Mouse (Mus musculus): Measurements from ENCODE around the gene Slc35g3.

Slc35g3 gene

DNA sequence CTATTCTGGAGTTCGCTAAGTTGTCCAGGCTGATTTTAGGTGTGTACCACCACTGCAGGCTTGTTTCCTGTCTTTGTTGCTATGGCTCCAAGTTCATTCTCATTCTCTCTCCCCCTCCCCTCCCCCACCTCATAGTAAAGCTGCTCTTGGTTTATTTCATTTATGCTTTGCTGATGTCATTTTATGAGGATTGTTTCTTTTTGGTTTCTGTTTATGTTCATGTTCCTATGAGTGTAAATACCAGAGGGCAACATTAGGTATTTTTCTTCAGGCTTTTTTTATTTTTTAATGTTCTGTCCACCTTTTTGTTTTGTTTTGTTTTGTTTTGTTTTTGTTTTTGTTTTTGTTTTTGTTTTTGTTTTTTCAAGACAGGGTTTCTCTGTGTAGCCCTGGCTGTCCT is at the start of gene Slc35g3:
Slc35g3 (minus strand) TSS at position 101 of the 400 bp plus-strand sequence.
- no peak for DNase-seq

DNA sequence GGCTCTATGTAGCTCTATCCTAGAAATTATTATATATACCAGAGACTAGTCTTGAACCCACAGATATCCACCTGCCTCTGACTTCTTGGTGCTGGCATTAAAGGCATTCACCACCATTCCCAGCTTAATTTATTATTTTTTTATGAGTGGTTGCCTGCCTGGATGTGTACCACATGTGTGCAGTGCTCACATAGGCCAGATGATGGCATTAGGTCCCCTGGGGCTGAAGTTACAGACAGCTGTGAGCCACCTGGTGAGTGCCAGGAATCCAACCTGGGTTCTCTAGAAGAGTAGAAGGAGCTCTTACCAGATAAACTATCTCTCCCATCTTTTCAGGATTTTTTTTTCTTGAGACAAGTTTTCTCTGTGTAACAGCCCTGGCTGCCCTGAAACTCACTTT is 48.5 kb upstream of the Slc35g3 start:
- no peak for DNase-seq

DNA sequence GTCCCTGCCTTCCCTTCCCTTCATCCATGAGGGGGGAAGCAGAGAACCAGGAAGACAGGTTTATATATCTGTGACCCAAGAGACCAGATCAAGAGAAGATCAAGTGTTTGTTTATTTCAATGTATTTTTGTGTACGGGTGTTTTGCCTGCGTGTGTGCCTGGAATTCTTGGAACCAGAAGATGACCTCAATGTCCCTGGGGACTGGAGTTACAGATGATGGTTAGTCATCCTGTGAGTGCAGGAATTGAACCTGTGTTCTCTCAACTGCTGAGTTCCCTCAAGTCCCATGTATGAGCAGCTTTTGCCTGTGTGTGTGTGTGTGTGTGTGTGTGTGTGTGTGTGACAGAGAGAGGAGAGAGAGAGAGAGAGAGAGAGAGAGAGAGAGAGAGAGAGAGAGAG is 45.9 kb upstream of the Slc35g3 start:
- no peak for DNase-seq

DNA sequence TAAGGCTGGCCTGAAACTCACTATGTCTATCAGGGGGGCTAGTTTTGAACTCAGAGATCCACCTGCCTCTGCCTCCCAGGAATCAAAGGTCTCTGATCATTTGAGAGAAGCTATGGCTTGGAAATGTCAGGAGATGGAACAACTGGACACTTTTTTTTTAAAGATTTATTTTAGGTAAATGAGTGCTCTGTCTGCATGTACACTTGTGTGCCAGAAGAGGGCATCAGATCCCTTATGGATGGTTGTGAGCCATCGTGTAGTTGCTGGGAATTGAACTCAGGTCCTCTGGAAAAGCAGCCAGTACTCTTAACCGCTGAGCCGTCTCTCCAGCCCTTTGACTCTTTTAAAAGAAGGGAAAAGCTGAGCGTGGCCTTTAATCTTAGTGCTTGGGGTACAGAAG is 44.6 kb upstream of the Slc35g3 start:
- no peak for DNase-seq

DNA sequence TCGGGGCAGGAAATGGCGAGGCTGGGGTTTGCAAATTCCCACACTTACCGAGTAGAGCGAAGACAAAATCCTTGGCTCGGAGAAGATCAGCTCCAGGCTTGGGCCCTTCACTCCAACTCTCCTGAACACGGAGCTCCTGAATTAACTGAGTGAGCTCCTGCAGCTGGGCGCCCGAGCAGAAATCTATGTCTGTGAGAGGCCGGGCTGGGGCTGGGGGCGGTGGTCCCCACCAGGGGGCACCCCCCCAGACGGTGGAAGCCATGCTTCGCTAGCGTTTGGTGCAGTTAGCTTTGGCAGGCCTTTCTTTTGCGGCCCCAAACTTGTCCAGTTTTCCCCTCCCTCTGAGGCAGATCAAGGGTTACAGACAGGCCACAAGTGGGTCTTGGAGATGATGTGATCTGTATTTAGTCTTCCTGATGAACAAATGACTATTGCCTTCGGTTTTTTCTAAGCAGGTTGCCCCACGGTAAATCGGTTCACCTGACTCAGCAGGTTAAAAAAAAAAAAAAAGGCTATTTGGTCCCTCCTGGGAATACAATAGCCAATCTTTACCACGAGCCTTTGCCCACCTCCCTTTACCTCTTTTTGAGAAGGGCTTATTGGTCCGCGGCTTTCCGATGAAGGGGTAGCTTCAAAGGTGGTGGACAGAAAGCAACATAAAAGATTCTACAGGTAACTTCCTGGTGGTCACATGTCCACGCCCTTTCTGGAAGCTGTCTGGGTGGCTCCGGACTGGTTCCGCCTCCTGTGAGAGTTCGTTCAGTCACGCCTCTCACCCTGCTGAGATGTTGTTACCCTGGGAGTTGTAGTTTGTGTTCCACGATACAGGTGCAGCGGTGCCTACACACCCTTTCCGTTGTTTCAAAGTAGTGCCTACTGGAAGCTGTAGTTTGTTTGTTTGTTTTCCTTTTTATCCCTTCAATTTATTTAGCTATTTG is 43.5 kb upstream of the Slc35g3 start, which contains the start of gene Tmem102:
Tmem102 (minus strand) TSS at position 653 of the 938 bp plus-strand sequence.
- DNase-seq = peak; percentile 87

DNA sequence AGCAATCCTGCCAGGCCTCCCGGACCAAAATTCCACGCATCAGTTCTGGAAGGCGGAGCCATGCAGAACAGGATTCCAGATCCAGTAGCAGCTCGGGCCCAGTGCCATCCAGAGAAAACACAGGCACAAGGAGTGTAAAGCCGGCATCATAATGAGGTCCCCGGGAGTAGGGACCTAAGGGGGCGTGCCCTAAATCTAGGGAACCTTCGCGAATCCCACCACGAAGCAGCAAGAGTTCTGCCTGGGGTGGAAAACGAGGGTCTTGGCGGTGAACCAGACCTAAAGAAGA is 42.8 kb upstream of the Slc35g3 start:
- peak; percentile 53 for DNase-seq

DNA sequence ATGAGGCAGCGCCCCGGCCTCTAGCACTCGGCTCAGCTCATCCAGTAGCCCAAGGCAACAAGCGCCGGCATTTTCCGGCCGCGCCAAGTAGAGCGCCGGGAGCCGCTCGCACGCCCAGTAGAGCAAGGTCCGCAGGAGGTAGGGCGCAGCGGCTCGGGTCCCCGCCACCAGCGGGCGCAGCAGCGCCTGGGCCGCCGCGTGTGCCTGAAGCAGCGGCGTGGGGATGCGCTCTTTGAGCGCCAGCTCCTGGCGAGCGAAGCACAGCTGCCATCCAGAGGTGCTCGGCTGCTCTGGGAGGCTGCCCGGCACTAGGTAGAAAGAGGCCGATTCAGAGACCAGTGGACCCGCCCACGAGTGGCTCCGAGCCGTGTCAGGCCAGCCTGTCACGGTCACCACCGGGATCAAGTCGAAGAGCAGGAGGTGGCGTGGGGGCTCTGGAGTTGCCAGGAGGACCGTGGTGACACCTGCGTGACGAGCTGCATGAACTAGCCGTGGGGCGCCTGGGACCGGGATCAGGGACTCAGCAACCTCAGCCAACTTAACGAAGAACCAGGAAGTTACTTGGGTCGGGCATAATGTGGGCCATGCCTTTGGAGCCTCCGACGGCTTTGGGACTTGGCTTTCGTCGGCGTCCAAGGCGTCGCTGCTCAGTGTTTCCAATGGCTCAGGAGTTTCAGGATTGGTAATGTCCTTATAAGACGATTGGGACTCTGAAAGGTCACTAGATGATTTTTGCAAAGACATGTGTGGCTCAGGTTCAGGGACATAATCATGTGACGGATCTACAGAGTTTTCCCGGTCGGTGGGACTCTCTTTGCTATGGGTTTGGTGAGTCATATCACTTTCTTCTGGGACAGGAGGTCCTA is 42.3 kb upstream of the Slc35g3 start:
- peak; percentile 84 for DNase-seq

DNA sequence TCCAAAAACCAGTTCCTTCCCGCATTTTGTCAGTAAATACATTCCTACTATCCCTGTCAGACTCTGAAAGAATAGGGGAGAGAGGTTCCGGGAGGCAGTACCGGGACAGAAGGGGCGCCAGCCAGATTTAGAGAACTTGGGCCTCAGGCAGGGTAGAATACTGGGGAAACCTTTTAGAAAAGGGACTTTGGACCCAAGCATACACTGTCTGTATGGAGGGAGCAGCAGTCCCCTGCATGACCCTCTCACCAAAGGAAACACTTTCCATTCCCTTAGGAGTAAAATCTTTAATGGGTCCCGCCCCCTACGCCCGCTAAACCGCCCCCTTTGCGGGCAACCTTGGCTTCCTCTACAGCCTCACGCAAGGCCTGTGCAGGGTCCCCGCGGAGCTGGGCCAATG is 41.6 kb upstream of the Slc35g3 start:
- no peak for DNase-seq

DNA sequence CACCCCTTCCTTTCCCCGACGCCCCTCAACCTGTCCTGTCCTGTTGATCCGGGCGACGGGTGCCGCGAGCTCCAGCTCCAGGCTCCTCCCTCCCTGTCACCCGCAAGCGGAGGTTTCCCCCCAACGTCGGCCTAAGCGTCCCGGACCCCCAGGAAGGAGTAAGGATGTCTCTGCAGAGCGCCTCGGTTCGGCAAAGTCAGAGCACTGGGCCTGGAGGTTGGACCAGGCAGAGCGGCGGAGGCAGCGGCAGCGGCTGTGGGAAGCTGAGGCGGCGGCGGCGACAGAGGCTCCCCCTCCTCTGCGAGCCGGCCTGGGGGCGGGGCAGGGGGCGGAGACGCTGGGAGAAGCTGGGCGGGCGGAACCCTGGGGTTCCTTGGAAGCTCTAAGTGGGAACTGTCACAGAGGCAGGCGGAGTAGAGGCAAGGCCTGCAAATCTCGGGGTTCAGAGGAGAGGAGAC is 40.9 kb upstream of the Slc35g3 start:
- DNase-seq = peak; percentile 91

DNA sequence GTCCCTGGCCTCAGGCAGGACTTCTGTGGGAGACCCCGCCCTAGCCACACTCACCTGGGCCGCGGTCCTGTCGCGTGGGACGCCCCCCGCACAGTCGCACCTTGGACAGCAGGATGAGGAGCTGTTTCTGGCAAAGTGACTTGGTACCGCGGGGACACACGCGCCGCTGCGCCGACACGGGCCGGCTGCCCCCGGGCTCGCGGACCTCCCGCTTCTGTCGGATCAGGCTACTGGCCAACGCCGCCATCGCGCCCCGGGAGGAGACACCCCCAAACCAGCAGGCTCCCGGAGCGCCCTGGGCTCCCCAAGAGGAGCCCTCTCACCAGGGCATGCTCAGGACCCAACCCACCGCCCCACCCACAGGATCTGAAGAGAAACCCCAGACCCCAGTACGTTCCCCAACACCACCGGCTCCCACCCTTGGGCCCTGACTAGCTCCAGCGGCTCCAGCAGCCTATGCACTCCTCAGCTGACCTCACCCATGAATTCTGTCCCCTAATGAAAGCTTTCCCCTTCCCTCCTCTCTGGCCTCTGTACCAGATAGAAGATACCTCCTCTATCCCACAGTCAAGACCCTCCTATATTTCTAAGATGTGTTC is 39.7 kb upstream of the Slc35g3 start, which contains the start of gene Fgf11:
Fgf11 (minus strand) TSS at position 479 of the 599 bp plus-strand sequence.
- DNase-seq = no peak

DNA sequence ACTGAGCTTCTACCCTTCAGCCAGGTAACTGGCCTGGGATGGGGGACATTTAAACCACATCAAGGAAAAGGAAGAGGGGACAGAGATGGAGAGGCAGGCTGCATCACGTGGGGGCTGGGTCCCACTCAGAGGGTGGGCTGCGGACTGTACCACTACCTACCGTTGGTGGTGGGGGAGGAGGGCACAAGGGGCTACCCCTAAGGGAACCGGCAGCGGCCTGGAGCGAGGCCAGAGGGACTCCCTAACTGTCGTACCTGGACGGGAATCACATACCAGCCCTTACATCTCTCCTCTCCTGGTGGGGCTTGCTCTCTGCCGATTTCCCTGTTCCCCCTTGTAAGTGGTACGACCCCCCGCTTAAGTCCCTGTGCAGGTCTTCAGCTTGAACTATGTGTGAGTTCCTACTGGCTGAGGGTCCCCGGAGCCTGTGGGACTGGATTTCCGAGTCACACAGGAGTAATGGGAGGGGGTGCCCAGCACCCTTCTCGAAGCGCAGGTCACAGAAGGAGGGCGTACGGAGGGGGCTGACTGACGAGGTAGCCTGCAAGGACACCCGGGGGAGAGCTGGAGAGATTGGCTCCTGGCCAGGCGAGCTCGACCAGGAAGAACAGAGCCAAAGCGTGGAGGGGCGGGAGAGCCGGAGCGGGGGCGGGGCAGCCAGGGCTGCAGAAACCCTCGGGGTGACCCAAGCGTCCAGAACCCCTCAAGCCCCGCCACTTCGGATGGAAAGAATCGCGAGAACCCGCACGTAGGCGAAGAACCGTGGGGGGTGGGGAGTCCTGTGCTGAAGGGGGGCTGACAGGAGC is 38.8 kb upstream of the Slc35g3 start:
- peak; percentile 56 for DNase-seq

DNA sequence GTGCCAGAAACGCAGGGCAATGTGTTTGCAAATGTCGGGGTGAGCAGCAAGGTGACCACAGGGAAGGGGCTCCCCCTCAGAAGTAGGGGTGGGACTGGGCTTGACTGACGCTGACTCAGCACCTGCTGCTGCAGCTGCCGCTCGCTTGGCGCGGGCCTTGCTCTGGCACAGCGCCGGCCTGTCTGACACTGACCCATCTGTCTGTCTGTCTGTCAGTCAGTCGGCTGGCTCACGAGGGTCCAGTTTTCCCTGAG is 38.3 kb upstream of the Slc35g3 start:
- no peak for DNase-seq

DNA sequence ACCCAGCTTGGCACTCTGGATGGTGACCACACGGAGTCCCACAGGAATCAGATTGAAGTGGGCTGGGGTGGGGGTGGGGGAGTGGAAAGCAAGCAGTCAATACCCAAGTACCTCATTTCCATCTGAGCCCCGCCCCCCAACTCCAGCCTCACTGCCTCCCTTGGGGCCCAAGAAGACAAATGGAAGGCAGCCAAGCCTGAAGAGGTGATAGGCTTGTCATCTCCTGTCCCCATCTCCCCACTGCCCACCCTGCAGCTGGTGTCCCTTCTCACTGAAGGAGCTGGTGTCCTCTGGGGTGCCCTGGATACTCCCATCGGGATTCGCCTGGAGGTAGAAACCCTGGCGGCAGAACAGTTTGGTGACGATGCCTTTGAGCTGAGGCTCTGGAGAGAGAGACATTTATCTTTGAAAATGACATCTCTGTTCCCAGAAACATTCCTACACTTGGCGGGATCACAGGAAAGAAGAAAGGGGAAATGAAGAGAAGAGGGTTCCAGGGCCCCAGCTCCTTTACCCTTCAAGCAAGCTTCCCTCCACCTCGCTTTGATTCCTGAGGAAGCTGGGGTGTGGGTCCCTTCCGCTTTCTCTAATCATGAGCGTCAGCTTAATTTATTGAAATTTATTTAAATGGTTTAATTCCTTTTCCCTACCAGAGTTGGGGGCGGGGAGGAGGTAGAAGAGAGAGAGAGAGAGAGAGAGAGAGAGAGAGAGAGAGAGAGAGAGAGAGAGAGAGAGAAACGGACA is 37.8 kb upstream of the Slc35g3 start:
- no peak for DNase-seq

DNA sequence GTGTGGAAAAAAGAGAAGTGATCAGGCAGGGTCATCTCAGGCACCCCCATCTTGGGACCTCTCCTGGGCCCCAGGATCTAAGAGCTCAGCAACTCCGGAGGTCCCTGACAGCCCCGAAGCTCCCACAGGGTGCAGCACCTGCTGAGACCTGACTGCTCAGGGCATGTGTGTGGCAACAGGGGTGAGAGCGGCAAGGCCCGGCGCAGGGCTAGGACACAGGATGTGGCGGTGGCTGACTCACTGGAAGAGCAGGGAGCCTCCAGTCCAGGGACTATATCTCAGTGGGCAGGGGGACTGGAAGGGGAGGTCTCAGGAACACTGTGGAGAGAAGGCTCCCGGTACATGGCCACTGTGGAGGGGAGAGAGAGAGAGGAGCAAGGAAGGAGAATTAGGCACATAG is 36.2 kb upstream of the Slc35g3 start:
- no peak for DNase-seq

DNA sequence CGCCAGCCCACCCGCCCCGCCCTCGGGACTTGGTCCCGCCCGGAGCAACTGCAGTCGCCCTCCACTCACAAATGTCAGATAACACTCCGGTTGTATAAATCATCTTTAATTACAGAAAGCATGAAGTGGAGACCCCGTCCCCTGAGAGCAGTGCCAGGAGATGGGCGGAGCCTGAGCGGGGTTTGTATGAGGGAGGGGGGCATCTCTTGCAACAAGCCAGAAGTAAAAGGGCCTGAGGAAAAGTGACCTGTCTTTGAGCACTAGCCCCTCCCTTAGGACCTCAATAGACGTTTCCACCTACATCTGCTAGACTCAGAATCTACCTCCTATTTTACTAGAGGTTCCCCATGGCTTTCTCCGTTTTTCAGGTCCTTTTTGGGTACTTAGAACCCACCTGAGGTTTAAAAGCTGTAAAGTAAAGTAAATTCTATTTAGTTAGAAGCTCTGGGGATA is 34.2 kb upstream of the Slc35g3 start:
- DNase-seq = no peak

DNA sequence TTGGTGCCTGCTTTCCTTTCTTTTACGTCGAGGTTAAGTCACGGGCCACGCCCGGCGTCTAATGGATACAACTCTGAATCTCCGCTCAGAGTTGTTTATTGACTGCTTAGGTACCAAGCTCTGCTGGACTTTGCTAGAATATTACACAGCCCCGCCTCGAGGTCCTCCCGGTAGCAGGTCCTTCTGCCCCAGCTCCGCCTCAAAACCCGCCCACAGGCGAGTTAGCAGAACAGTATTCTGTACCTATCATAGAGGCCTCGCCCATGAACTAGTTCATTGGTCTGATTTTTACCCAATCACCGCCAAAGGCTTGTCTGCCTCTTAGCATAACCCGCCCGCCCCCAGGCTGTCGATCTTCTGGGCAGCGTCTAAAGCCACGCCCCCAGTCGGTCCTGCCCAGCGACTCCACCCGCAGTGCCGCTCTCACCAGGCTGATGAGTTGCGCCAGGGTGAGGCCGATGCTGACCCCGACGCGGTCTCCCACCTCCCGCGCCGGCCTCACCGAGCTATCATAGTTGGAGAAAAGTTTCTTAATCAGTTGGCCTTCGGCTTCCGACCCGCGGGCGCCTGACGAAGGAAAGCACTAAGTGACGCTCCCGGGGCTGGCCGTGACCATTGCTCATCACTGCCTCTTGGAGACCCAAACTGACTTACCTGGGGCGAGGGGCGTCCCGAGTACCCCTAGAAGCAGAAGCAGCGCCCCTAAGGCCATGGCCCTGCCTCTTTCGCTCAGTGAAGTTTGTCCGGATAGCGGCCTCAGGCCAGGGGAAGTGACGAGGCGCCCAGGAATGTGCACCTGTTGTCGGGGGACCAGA is 33.6 kb upstream of the Slc35g3 start, which contains the start of gene Chrnb1:
Chrnb1 (minus strand) TSS at position 776 of the 815 bp plus-strand sequence.
- DNase-seq = peak; percentile 99

DNA sequence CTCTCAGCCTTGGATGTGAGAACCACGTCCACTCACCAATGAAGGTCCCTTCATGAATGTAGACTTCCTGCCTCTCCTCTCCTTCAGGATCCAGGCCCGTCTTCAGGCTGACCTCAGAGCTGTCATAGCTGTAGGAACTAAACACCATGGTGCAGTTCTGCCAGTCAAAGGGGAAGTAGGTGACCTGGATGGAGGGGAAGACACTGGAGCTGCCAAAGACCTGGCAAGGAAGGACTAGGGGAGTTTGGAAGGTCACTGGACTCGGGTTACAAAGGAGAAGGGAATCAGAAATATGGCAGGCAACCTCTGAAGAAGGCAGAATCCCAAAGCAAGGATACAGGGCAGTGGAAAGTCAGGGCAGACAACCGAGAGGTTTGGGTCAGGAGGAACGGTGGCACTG is 31.7 kb upstream of the Slc35g3 start:
- DNase-seq = no peak

DNA sequence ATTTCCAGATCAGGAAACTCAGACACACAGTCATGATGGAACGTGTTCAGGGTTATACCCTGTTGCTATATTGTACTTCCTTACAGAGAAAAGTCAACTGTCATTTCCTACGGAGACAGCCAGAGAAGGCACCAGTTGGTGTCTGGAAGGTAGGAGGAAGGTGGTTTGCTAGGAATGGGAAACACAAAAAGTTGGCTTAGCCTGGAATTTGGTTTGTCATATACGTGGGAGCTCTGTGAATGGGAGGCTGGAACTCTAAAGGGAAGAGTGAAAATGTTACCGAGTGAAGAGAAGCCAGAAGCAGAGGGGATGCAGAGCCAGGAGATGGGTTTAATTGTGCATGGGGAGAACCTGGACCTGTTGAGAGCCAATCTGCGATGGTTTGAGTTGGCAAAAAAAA is 29.7 kb upstream of the Slc35g3 start:
- no peak for DNase-seq

DNA sequence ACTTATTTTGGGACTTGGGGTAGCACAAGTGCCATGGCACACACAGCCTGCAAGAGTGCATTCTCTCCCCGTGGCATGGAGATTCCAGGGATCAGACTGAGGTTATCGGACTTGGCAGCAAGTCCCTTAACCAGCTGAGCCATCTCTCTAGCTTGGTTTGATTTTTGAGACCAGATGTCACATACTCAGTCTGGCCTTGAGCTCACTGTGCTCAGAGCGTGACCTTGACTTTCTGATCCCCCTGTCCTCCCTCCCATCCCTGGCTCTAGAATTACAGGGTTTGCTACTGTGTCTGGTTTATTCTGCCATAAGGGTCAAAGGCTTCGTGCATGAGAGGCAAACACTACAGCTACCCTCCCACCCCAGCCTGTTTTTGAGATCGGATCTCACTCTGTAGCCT is 27.7 kb upstream of the Slc35g3 start:
- DNase-seq = no peak

DNA sequence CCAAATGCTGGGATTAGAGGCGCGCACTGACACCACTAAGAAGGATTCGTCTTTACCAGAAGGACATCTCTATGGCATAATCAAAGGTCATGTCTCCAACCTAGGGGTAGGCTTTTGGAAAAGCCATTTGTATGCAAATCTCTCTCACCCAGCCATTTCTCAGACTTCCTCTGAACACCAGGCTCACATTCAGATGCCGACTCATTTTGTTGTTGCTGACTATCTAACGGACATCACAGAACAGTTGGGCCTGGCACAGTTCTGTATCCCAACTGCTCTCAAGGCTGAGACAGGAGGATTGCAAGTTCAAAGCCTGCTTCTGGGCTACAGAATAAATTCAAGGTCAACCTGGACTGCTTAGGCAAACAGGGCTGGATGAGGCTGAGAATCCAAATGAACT is 25.5 kb upstream of the Slc35g3 start:
- DNase-seq = no peak

DNA sequence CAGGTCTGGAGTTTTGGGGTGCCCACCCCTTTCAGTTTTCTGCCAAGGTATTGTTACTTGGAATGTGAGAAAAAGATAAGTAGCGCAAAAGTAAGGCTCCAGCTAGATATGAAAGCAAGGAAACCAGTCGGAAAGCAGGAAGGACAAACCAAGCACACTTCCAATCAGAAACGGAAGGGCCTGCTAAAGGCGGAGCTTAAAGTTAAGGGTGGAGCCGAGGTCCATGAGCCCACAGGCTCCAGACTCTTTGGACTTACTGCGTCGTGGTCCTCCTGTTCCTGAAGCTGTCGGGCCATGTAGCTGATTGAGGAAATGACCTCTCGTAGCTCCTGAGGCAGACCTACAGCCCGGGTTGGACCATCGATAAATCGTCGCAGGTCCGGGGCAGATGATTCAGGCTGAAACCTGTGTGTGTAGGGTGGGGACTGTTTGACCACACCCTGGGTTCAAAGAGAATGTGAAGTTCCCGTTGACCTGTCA is 23.1 kb upstream of the Slc35g3 start:
- DNase-seq = peak; percentile 85
